Mouse (Mus musculus) ES-E14 (cell line): ENCODE data around the gene Tbx4.

Experiments used
- CHD2 ChIP-seq: IDR thresholded peaks from 2 replicates; pipeline ENCODE4 v1.6.1; 2014; ENCODE audit warnings: mild to moderate bottlenecking, low read depth, low read length, inconsistent platforms
- HCFC1 ChIP-seq: IDR thresholded peaks from 2 replicates; pipeline ENCODE4 v1.6.1; 2012; ENCODE audit warnings: low read length, inconsistent platforms, borderline replicate concordance; ENCODE audit not compliant: insufficient read depth
- MAFK ChIP-seq: IDR thresholded peaks from 2 replicates; pipeline ENCODE4 v1.6.1; 2014; ENCODE audit warnings: mild to moderate bottlenecking, low read depth, low read length, inconsistent platforms; ENCODE audit not compliant: insufficient read depth
- ZC3H11A ChIP-seq: IDR thresholded peaks from 2 replicates; pipeline ENCODE4 v1.6.1; 2012; ENCODE audit warnings: low read depth, mild to moderate bottlenecking, inconsistent platforms, low read length, borderline replicate concordance
- ZNF384 ChIP-seq: IDR thresholded peaks from 2 replicates; pipeline ENCODE4 v1.6.1; 2012; ENCODE audit warnings: low read depth, low read length, inconsistent platforms

- TF ChIP-seq ZC3H11A (no peak), MAFK (no peak), HCFC1 (no peak), ZNF384 (no peak), CHD2 (no peak)
These were observed 39.1 kb downstream of the Tbx4 start for GRCm38 (mm10) chr11:85925294-85925743.
